Mouse (Mus musculus) adrenal gland, postnatal 14 days (tissue): ENCODE measurements around the gene Sirt7. TPM values are rescaled to one million over a fixed set of nuclear protein-coding genes. Genes with fewer than 3 reads are reported as not detected.

ENCODE experiments used
- DNase-seq: peaks from one replicate; pipeline ENCODE4 v3.0.0; 2021; ENCODE audit warnings: mixed read lengths
- total RNA-seq: library from RNA; stranded (reverse); gene quantifications from 2 replicates; pipeline ENCODE4 v1.2.3, GENCODE M21; 2021

The Sirt7 gene
- total RNA-seq, 1 experiment from 2014 or later: 37.1 TPM

DNA sequence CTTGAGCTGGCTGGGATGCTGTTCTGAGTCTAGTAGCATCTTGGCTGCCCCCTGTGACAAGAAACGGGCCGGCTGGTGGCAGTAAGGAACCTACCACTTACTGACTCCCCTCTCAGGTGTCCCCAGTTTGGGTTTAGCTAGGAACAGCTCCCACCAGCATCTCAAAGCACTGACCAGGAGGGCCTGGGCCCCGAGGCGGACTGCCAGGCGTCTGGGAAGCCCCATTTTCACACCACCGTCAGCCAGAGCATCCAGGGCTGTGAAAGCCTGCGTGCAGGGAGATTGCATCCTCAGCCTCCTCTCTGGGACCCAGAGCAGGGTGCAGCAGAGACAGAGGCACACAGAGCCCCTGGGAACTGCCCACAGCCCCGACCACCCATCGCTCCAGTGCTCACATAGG, 16.2 kb upstream of the Sirt7 start:
- DNase-seq: no peak

DNA sequence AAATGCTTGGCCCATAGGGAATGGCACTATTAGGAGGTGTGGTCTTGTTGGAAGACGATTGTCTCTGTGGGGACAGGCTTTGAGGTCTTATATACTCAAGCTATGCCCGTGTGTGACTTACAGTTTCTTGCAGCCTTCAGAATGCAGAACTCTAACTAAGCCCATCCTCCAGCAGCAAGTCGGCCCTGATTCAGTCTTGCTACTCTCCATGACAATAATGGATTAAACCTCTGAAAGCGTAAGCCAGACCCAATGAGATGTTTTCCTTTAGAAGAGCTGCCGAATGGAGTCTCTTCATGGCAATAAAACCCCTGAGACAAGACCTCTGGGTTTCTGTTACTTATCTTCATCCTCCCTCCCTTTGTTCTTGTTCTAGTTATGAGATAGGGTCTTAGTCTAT, 9.8 kb upstream of the Sirt7 start:
- DNase-seq: no peak

GRCm38 (mm10) chr11:120633520-120634343, 8.7 kb upstream of the Sirt7 start, which contains the start of gene Mafg:
TSS of gene Mafg (minus strand) at chr11:120633600.
- peak; percentile 96 for DNase-seq

DNA sequence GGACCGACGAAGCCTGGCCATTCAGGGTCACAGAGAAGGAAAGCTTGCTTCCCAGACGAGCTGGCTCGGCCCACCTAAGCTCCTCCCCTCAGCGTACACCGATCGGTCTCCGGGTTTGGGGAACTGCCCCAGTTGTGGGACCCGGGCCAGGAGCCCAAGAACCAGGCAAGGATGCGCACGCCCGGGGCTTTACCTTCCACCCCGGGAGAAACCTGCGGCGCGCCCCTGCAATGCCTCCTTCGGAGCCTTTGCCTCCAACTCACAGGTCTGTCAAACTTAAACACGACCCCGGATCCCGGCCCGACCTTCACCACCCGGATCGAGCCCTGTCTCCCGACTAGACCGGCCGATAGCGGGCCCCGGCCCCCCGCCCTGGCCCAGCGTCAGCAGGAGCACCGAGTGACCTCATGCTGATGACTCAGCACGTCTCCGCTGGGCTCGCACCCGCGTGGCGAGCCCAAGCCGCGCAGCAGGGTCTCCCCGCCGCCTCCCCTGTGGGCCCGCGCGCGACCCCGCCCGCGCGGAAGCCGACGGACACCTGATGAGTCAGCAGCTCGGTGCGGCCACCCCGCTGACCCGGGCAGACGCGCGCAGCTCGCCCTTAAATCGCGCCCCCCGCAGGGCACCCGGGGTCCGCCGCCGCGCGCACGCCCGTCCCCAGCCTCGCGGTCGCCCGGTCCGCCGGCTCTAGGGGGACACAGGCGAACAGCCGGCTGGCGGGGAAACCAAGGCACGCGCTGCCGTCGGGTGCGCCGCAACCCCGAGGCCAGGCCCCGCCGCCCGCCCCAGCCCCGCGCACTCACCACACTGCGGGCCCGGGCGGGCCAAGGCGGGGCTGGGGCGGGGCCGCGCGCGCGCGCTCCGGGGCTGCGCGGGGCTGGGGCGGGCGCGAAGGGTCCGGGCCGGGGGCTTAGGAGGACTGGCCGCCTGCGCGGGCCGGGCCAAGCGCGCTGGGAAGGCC, 7.8 kb upstream of the Sirt7 start:
- peak; percentile 87 for DNase-seq

DNA sequence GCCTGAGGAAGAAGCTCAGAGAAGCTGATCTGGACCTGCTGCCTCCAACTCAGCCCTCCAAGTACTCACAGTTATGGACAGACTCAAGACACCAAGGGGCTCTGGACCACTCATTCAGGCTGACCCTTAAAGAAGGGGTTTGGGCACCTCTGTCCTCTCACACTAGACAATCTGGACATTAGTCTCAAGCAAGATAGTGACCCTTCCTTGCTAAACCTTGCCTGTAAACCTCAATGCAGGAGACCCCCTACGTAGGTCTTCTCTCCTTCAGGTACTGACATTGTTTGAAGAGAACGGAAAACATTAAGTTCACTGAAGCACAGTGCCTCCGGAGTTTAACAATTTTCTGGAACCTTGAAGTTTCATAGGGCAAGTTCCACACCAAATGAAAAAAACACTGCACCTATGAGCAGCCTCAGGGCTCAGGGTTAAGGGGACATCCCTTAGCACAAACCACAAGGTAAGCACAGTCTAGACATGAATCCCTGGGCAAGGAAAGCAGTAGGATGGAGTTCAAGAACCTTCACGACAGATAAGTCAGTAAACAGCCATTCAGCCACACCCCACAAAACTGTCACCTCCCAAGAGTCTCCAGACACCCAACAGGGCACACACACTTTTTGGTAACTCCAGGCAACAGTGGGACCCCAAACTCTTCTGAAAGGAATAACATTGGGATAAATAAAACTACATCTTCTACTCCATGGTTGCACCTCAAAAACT, 6.8 kb upstream of the Sirt7 start:
- DNase-seq: peak; percentile 4

DNA sequence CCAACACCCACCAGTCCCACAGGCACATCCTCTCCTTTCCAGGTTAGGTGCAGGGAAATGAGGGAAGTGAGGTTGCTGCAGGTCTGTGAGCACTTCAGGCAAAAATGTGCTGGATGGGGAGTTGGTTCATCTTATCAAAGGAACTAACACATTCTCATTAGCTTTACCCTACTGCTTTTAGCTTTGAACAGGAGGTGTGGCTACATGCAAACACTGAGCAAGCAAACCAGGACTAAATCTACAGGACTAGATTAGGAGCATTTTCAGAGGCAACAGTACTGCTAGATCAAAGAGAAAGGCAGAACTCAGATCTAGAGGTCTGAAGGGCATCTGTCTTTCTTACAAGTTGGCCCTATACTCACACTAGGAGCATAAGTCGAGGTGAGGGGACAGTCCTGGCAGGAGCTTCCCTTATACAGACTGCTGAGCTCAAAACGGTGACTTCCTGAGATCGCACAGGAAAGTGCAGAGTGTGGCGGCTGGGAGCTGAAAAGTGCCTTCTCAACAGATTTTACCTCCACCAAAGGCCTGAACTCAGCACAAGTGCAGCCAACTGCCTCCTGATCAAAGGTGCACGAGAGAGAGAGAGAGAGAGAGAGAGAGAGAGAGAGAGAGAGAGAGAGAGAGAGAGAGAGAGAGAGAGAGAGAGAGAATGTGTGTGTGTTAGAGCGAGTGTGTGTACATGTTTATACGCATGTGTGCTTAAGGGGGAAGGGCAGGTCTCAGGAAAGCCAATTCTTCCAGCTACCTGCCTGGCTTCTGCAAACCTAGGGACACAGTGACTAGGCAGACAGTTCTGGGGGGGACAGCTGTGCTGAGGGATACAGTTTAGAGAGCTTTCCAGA, 6.1 kb upstream of the Sirt7 start:
- DNase-seq: no peak

DNA sequence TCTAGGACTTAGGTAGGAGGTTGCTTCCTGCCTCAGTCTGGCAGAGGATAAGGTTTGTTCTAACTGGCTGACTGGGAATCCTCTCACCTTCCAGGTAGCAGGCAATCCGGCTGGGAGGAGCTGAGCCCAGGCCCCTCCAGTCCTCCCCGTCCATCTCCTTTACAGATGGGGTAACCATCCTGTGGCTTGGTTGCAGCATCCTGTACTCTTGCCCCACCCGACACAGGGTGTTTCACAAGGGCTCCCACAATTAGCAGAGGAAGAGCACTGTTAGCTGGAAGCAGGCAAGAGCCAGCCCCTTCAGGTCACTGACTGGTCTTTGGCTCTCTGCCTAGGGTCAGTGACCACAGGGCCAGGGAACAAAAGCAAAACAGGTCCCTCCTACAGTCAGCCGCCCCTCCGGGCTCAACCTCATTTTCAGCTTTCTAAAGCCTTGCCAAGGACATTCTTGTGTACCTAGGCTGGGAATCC, 5.4 kb upstream of the Sirt7 start:
- peak; percentile 74 for DNase-seq

DNA sequence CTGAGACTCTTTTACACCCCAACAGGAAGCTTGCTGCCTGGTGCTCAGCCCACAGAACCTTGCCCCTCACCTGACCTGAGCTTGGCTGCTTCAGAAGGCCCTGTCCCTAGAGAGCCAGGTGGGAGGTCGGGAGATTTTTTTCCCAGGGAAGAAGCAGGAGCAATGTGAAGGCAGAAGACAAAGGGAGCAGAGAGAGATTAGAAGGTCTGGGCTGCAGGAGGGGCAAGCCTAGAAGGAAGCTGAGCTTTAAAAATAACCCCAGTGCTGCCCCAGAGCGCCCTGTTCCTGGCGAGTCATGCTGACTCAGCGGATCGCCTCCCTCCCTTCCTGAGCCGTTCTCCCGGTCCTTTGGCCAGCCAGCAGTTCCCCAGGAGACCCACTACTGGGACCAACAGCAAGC, 4.9 kb upstream of the Sirt7 start:
- DNase-seq: peak; percentile 75

DNA sequence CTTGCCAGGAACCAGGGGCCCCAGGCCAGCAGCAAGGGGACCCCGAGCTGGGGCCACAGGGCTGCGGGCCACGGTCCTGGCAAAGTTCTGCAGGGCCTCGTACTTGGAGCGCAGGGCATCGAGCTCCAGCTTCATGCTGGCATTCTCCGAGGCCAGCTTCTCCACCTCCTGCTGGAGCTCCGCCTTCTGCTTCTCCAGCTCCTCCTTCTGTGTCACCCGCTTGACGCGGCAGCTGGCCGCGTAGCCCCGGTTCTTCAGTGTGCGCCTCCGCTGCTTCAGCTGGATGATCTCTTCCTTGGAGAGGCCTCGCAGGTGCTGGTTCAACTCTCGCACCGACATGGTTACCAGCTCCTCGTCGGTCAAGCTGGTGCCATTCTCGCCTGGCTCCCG, 4.3 kb upstream of the Sirt7 start:
- peak; percentile 63 for DNase-seq

- DNase-seq: no peak
These were observed 3.7 kb upstream of the Sirt7 start for GRCm38 (mm10) chr11:120628601-120629340.

DNA sequence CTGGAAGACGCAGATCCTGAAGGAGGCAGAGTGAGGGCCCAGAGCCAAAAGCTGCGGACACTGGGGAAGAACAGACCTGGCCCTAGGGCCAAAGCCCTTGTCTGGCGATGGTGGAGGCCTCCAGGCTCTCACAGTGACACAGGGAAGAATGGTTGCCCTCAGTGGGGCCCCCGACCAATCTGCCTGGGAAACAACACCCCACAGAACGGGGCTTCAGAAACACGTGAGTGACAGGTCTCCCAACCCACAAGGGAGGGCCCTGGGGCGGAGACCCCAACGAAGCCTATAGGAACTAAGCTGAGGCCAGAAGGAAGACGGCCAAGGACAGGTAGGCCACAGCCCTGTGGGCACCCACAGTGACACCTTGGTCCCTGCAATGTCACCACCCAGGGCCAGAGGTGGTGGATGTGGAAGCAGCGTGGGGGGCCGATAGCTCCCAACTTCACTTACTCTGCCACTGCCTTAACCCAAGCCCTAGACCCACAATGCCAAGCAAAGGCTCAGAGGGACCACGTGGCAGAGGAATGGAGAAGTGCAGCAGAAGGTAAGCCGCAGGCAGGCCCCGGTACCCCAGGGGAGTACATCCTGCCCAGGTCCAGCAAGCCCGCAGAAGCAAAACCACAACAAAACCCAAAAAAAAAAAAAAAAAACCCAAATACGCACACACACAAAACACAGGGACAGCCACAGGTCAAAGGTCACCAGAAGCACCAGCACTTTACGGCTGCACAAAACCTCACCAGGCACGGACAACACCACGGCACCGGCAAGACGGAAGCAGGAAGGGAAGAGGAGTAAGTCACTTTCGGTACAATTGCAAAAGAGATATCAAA, 2.6 kb upstream of the Sirt7 start:
- no peak for DNase-seq

- DNase-seq: no peak
These were observed 1.9 kb upstream of the Sirt7 start for GRCm38 (mm10) chr11:120626785-120627467.

GRCm38 (mm10) chr11:120624680-120625111, 344 bp downstream of the Sirt7 start:
- peak; percentile 93 for DNase-seq

- DNase-seq: peak; percentile 87
These were observed 920 bp downstream of the Sirt7 start for GRCm38 (mm10) chr11:120623961-120624679.

DNA sequence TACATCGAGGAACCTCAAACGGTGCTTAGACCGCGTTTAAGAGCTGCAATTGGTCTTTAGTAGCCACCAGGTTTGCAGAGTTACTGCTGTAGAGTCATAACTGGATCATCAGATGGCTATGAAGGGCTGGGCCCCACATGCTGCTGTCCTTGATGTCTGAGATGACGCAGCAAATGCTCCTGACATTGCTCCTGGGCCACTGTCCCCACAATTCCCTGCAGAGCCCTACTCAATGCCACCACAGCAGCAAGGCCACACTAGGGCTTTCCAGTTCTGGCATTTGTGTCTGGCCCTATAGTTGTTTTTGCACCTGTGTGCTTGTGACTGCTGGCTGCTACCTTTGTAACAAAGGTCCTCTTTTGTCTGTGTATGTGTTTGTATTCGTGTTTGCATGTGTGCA, 2.2 kb downstream of the Sirt7 start:
- peak; percentile 66 for DNase-seq

DNA sequence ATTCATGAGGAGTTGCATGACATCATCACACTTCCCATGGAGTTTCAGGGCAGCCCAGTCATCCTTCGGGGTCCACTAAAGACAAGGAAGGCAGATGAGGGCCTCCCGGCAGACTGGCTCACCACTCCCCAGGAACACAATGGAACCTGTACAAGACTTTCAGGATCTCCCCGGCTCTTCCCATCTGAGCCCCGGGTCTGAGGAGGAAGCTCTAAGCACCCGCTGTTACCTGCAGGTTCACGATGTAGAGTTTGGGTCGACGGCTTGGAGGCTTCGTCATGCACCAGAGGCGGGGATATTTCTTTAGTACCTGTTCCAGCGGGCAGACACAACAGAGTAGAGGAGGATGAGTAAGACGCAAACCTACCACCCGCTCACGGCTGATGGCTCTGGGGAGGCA, 4.8 kb downstream of the Sirt7 start:
- no peak for DNase-seq

DNA sequence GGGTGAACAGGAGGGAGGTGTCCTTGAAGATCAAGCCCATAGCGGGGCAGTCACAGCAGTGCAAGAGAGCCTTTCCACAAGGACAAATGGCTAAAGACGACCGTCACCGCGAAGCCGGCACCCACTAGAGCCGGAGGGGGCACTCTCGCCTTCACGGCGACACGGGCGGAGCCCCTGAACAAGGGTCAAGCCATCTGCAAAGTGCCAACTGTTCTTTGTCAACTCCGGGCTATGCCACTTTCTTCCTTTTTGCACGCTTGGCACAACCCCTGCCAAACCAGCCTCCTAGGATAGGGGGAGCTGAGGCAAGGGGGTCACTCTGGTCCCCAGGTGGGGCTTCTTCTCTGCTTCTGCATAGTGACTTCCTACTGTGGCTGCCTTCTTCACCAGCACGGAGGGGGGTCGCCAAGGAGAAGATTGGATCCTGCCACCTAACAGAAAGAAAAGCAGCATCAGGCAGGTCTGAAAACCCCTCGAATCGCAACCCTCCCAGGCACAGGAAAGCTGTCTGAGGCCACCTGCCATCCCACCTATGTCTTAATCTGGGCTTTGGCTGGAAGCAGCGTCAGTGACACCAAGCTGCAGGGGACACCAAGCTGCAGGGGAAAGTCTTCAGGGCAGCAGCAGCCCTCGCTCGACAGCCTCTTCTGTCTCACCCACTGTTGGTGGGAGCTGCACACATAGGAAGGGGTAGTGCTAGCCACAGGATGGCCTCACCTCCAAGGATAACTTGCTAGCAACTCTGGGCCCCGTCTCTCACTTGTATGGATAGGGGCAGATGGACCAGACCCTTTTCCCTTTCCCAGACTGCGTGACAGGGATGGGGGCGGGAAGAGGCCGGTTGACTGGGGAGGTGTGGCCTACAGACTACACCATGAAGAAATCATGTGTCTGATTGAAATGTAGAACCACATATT, 6.2 kb downstream of the Sirt7 start:
- peak; percentile 43 for DNase-seq
